Mouse (Mus musculus) midbrain, embryonic 14.5 days (tissue): ENCODE data around the gene Hnrnpf. TPM values are rescaled to one million over a fixed set of nuclear protein-coding genes. Genes with fewer than 3 reads are reported as not detected.

Experiments used
- ATAC-seq: fragments of 200-750 bp; cut with Nextera tagmentation; 2 replicates; pipeline ENCODE4 v1.8.0; 2017; ENCODE audit warnings: moderate number of reproducible peaks, moderate library complexity; ENCODE audit not compliant: low FRiP score, low TSS enrichment
- DNase-seq: peaks from one replicate; pipeline ENCODE4 v3.0.0-alpha.2; 2015
- H3K27ac ChIP-seq: fragments of 300-500 bp; sonication (generic); replicated peaks from 2 replicates; pipeline ENCODE4 v1.5.1; 2014; ENCODE audit warnings: mild to moderate bottlenecking, low read depth, low read length, moderate library complexity
- H3K27me3 ChIP-seq: fragments of 300-500 bp; sonication (generic); 2 replicates; pipeline ENCODE4 v1.6.1; 2014; ENCODE audit warnings: low read length, control low read depth, mixed read lengths; ENCODE audit not compliant: control insufficient read depth, insufficient read depth
- H3K36me3 ChIP-seq: fragments of 300-500 bp; sonication (generic); 2 replicates; pipeline ENCODE4 v1.6.1; 2014; ENCODE audit warnings: low read length, control low read depth; ENCODE audit not compliant: control insufficient read depth, insufficient read depth
- H3K4me1 ChIP-seq: fragments of 300-500 bp; sonication (generic); 2 replicates; pipeline ENCODE4 v1.6.1; 2014; ENCODE audit warnings: mild to moderate bottlenecking, antibody characterized with exemption, low read length, control low read depth; ENCODE audit not compliant: control insufficient read depth, insufficient read depth
- H3K4me2 ChIP-seq: fragments of 300-500 bp; sonication (generic); 2 replicates; pipeline ENCODE4 v1.6.1; 2014; ENCODE audit warnings: mild to moderate bottlenecking, low read length, moderate library complexity
- H3K4me3 ChIP-seq: fragments of 300-500 bp; sonication (generic); replicated peaks from 2 replicates; pipeline ENCODE4 v1.5.1; 2014; ENCODE audit warnings: low read depth, low read length
- H3K9ac ChIP-seq: fragments of 300-500 bp; sonication (generic); replicated peaks from 2 replicates; pipeline ENCODE4 v1.6.1; 2014; ENCODE audit warnings: mild to moderate bottlenecking, low read length, moderate library complexity
- H3K9me3 ChIP-seq: fragments of 300-500 bp; sonication (generic); 2 replicates; pipeline ENCODE4 v1.6.1; 2016; ENCODE audit warnings: low read length, control low read depth, mixed read lengths; ENCODE audit not compliant: control insufficient read depth
- WGBS: fragments of 180-500 bp; shearing (Covaris S2); extraction: QIAGEN DNeasy Blood & Tissue Kit; methylation state at CpG from one replicate; pipeline ENCODE4 v1.1.7; 2014; 5-methylcytosine and 5-hydroxymethylcytosine counted together
- polyA plus RNA-seq: library from polyadenylated mRNA; unstranded; fragments of >200 nt; fragmentation: Nextera tagmentation; extraction: Ambion mirVana; gene quantifications from 2 replicates; pipeline ENCODE4 v1.2.1, GENCODE M21; 2014

Hnrnpf gene
- polyA plus RNA-seq, 1 experiment from 2014 or later, result 312 TPM

- H3K9ac ChIP-seq, result no peak overlapping the region
- no peaks in the 10 kb centered on the region for H3K27me3 ChIP-seq
- DNase-seq (no peak), ATAC-seq (no peak)
- H3K4me1 ChIP-seq, result no peaks in the 10 kb centered on the region
- WGBS, result 85% methylated on average over 2 of the region's 2 CpGs
- H3K36me3 ChIP-seq, result no peaks in the 10 kb centered on the region
- H3K27ac ChIP-seq, result no peak overlapping the region
- H3K9me3 ChIP-seq, result no peaks in the 10 kb centered on the region
- no peak overlapping the region for H3K4me2 ChIP-seq
- no peak overlapping the region for H3K4me3 ChIP-seq
These were observed 14.2 kb upstream of the Hnrnpf start for GRCm38 (mm10) chr6:117885943-117886342.

- 45% methylated on average over 1 of the region's 1 CpGs for WGBS
- Histone ChIP-seq H3K9ac (no peak overlapping the region), H3K27me3 (no peaks in the 10 kb centered on the region), H3K9me3 (no peaks in the 10 kb centered on the region), H3K4me2 (no peak overlapping the region), H3K4me3 (no peak overlapping the region), H3K27ac (no peak overlapping the region), H3K4me1 (no peaks in the 10 kb centered on the region), H3K36me3 (no peaks in the 10 kb centered on the region)
- no peak for DNase-seq
- no peak for ATAC-seq
These were observed 12.1 kb upstream of the Hnrnpf start for GRCm38 (mm10) chr6:117888032-117888431.

GRCm38 (mm10) chr6:117888642-117889096 is 11.5 kb upstream of the Hnrnpf start:
- ATAC-seq, result no peak
- Histone ChIP-seq H3K9ac (no peak overlapping the region), H3K4me2 (no peak overlapping the region), H3K27ac (no peak overlapping the region), H3K4me3 (no peak overlapping the region), H3K36me3 (no peaks in the 10 kb centered on the region), H3K9me3 (no peaks in the 10 kb centered on the region), H3K4me1 (no peaks in the 10 kb centered on the region), H3K27me3 (no peaks in the 10 kb centered on the region)
- 67% methylated on average over 2 of the region's 2 CpGs for WGBS
- no peak for DNase-seq

GRCm38 (mm10) chr6:117890257-117890656 is 9.9 kb upstream of the Hnrnpf start:
- Histone ChIP-seq H3K4me3 (no peak overlapping the region), H3K9ac (no peak overlapping the region), H3K4me2 (no peak overlapping the region), H3K27ac (no peak overlapping the region), H3K36me3 (no peaks in the 10 kb centered on the region), H3K9me3 (no peaks in the 10 kb centered on the region), H3K4me1 (no peaks in the 10 kb centered on the region), H3K27me3 (no peaks in the 10 kb centered on the region)
- DNase-seq, result no peak
- no peak for ATAC-seq
- WGBS, result 86% methylated on average over 6 of the region's 6 CpGs

GRCm38 (mm10) chr6:117891369-117892160 is 8.6 kb upstream of the Hnrnpf start:
- Histone ChIP-seq H3K9ac (no peak overlapping the region), H3K36me3 (no peaks in the 10 kb centered on the region), H3K27ac (no peak overlapping the region), H3K4me1 (no peaks in the 10 kb centered on the region), H3K4me3 (no peak overlapping the region), H3K4me2 (no peak overlapping the region), H3K27me3 (no peaks in the 10 kb centered on the region), H3K9me3 (no peaks in the 10 kb centered on the region)
- DNase-seq (no peak), ATAC-seq (no peak)
- WGBS, result 66% methylated on average over 14 of the region's 14 CpGs

GRCm38 (mm10) chr6:117892386-117892785 is 7.7 kb upstream of the Hnrnpf start:
- Histone ChIP-seq H3K27me3 (no peaks in the 10 kb centered on the region), H3K4me1 (no peaks in the 10 kb centered on the region), H3K36me3 (no peaks in the 10 kb centered on the region), H3K9me3 (no peaks in the 10 kb centered on the region), H3K27ac (no peak overlapping the region), H3K4me2 (no peak overlapping the region), H3K4me3 (no peak overlapping the region), H3K9ac (no peak overlapping the region)
- DNase-seq, result no peak
- WGBS, result 75% methylated on average over 3 of the region's 3 CpGs
- no peak for ATAC-seq

GRCm38 (mm10) chr6:117893435-117893834 is 6.7 kb upstream of the Hnrnpf start:
- 94% methylated on average over 2 of the region's 2 CpGs for WGBS
- no peak overlapping the region for H3K27ac ChIP-seq
- H3K4me3 ChIP-seq, result no peak overlapping the region
- DNase-seq (no peak), ATAC-seq (no peak)
- H3K4me2 ChIP-seq, result no peak overlapping the region
- no peaks in the 10 kb centered on the region for H3K4me1 ChIP-seq
- H3K9me3 ChIP-seq, result no peaks in the 10 kb centered on the region
- H3K27me3 ChIP-seq, result no peaks in the 10 kb centered on the region
- H3K36me3 ChIP-seq, result no peaks in the 10 kb centered on the region
- no peak overlapping the region for H3K9ac ChIP-seq

- Histone ChIP-seq H3K36me3 (no peaks in the 10 kb centered on the region), H3K27me3 (no peaks in the 10 kb centered on the region), H3K4me2 (no peak overlapping the region), H3K4me3 (no peak overlapping the region), H3K9ac (no peak overlapping the region), H3K9me3 (no peaks in the 10 kb centered on the region), H3K27ac (no peak overlapping the region), H3K4me1 (no peaks in the 10 kb centered on the region)
- WGBS, result 83% methylated on average over 5 of the region's 5 CpGs
- ATAC-seq, result no peak
- DNase-seq, result no peak
These were observed 2.3 kb upstream of the Hnrnpf start for GRCm38 (mm10) chr6:117897800-117898199.
